Mouse (Mus musculus) small intestine, adult 2 months (tissue): ENCODE data around the gene Plaur.

Experiments
- CTCF ChIP-seq: fragments of 200-500 bp; IDR thresholded peaks from 2 replicates; pipeline ENCODE4 v1.5.1; 2012; ENCODE audit warnings: low read depth, mild to moderate bottlenecking, control low read depth, inconsistent platforms, low read length, moderate library complexity, mixed read lengths; ENCODE audit not compliant: insufficient replicate concordance, insufficient read length; ENCODE audit errors: extremely low read depth
- POLR2A ChIP-seq: fragments of 200-500 bp; IDR thresholded peaks from 2 replicates; pipeline ENCODE4 v1.6.1; 2012; ENCODE audit warnings: low read depth, mild to moderate bottlenecking, control low read depth, inconsistent platforms, low read length, moderate library complexity

DNA sequence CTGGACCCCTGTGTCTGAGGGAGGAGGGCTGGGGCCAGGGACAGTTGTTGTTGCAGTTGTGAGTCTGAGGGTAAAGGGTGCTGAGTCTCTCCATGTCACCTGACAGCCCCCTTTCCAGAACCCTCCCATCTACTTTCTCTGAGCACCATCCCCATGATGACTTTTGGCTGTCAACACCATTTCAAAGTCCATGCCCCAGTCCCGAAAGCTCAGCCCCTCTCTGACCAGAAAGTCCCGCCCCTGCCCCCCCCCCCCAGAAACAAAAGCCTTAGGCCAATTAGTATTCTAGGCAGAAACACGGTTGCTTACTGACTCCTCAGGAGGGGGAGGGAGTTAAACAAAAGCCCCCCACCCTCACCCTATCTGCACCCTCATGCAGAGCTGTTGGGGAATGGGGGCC, 25.1 kb downstream of the Plaur start:
- TF ChIP-seq POLR2A (no peak), CTCF (no peak)
